ENCODE assay signal across 14 mouse cellular contexts in the genomic region with DNA sequence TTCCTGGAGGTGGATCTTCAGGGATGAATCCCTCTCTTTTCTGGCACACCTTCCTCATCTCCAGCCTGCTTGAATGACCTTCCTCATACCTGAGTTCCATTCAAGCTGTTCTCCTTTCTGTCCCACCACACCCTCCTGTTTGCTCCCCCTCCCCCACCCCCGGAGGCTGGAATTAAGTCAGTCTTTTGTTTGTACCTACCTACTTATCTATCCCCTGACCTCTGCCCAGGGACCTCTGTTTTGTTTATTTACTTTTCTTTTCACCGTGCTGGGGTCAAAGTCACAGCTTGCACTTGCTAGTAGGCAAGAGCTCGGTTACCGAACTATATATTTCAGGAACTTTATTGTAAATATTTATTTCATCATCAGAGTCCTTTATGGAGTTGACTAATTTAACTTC. TPM values are rescaled to one million over a fixed set of nuclear protein-coding genes. Genes with fewer than 3 reads are reported as not detected.
DNase-seq lines count a peak whose midpoint lies in the region; ATAC-seq lines count a peak whose summit lies in the region.
"Had no signal": no experiment of that assay in that cellular context is flagged by ENCODE, and none has a peak within 500 bp of the region (broad histone marks: within the 10 kb centered on the region; RNA-seq: fewer than 3 reads in every experiment).

No protein-coding gene starts in this region.

- no peaks in the 10 kb centered on the region for H3K27me3 ChIP-seq in kidney, embryonic 14.5 days (ENCODE audit: control insufficient read depth, insufficient read depth, low read length)
- no peaks in the 10 kb centered on the region for H3K27me3 ChIP-seq in liver, embryonic 16.5 days (ENCODE audit: control insufficient read depth, insufficient read depth, low read depth, low read length)
- H3K27me3 ChIP-seq: midbrain, embryonic 12.5 days had no signal

- WGBS in kidney, embryonic 14.5 days = 38% methylated on average over 4 of the region's 4 CpGs
- WGBS in liver, embryonic 16.5 days (ENCODE audit: insufficient replicate concordance) = 37% methylated on average over 4 of the region's 4 CpGs

- no peak for ATAC-seq in kidney, embryonic 14.5 days (ENCODE audit: low FRiP score, low TSS enrichment)
- peak; percentile 86 for ATAC-seq in liver, embryonic 16.5 days (ENCODE audit: low read depth)
- ATAC-seq: inflammation-experienced regulatory T-cells, adult 6 months had no signal

- DNase-seq in kidney, adult 18-20 months = peak; percentile 13
- peak; percentile 21 for DNase-seq in kidney, postnatal 10 days
- no peak for DNase-seq in adrenal gland, adult 18-20 months (ENCODE audit: low spot score in 2 of 2)
- DNase-seq in gastrocnemius, postnatal 36 days = no peak
- no peak for DNase-seq in thymus, adult 18-20 months
- DNase-seq: adrenal gland, postnatal 10 days; heart, postnatal 4 days; left cerebral cortex, postnatal 4 days; right cerebral cortex, postnatal 4 days; thymus, adult 2 months had no signal

- H3K4me3 ChIP-seq in kidney, embryonic 14.5 days (ENCODE audit: low read length) = no peak overlapping the region
- H3K4me3 ChIP-seq in liver, embryonic 16.5 days (ENCODE audit: low read depth, low read length) = no peak overlapping the region
- H3K4me3 ChIP-seq: midbrain, embryonic 12.5 days had no signal

- H3K4me1 ChIP-seq in kidney, embryonic 14.5 days (ENCODE audit: control insufficient read depth, insufficient read depth, low read length) = no peaks in the 10 kb centered on the region
- H3K4me1 ChIP-seq in liver, embryonic 16.5 days (ENCODE audit: control insufficient read depth, low read depth, low read length) = peaks cover 2% of the 10 kb centered on the region; the same call in 1 of the 2 replicates
- H3K4me1 ChIP-seq: midbrain, embryonic 12.5 days had no signal

- no peak overlapping the region for H3K27ac ChIP-seq in kidney, embryonic 14.5 days (ENCODE audit: low read depth, low read length)
- H3K27ac ChIP-seq in liver, embryonic 16.5 days (ENCODE audit: low read length) = peak overlapping the region; percentile 65

- H3K36me3 ChIP-seq in kidney, embryonic 14.5 days (ENCODE audit: control insufficient read depth, insufficient read depth, low read length) = no peaks in the 10 kb centered on the region
- no peaks in the 10 kb centered on the region for H3K36me3 ChIP-seq in liver, embryonic 16.5 days (ENCODE audit: control insufficient read depth, insufficient read depth)
- H3K36me3 ChIP-seq: midbrain, embryonic 12.5 days had no signal

- H3K9ac ChIP-seq in kidney, embryonic 14.5 days (ENCODE audit: low read depth, low read length) = no peak overlapping the region
- H3K9ac ChIP-seq in liver, embryonic 16.5 days (ENCODE audit: low read depth, low read length) = no peak overlapping the region
- H3K9ac ChIP-seq: midbrain, embryonic 12.5 days had no signal

- intact Hi-C loops in gastrocnemius, postnatal 36 days (cut with DNase I) = no loop called here

- no peaks in the 10 kb centered on the region for H3K9me3 ChIP-seq in kidney, embryonic 14.5 days (ENCODE audit: control insufficient read depth, low read length)
- no peaks in the 10 kb centered on the region for H3K9me3 ChIP-seq in liver, embryonic 16.5 days (replicated peaks; ENCODE audit: control insufficient read depth, low read length)
- H3K9me3 ChIP-seq: midbrain, embryonic 12.5 days had no signal

- H3K4me2 ChIP-seq in kidney, embryonic 14.5 days (replicated peaks; ENCODE audit: low read depth, low read length) = no peak overlapping the region
- H3K4me2 ChIP-seq in liver, embryonic 16.5 days (ENCODE audit: low read depth, low read length) = no peak overlapping the region
- H3K4me2 ChIP-seq: midbrain, embryonic 12.5 days had no signal

RNA-seq across cellular contexts. Expression of a gene that starts 15.5 kb away (rescaled TPM):
- 0.60 and 1.1 TPM in 2 replicates for polyA plus RNA-seq in kidney, embryonic 14.5 days (2014; fragmentation: Nextera tagmentation; extraction: Ambion mirVana)
- 1.2 and 1.4 TPM in 2 replicates for polyA plus RNA-seq in liver, embryonic 16.5 days (2015; fragmentation: Nextera tagmentation; extraction: Ambion mirVana)
- 10 to 100 TPM; 36.7 to 46.5 TPM for total RNA-seq in adrenal gland, adult 18-20 months (2021)
- 10 to 100 TPM in 1 of 2 experiments, 1 to 10 TPM in 1; 9.6 to 12.0 TPM for total RNA-seq in gastrocnemius, postnatal 36 days (2021)

Comparison
In these comparisons a context has a peak if more than half of its experiments do, and no peak if none do; other contexts are left out.
1. DNase-seq: peak in kidney, adult 18-20 months (single experiment) and kidney, postnatal 10 days (single experiment); none in adrenal gland, adult 18-20 months (0 of 2), gastrocnemius, postnatal 36 days (0 of 2) and thymus, adult 18-20 months (0 of 2).